Mouse (Mus musculus) layer of hippocampus, adult 11-12 months (tissue): ENCODE data around the gene Plekhh1.

Experiments used
- DNase-seq: peaks from one replicate; pipeline ENCODE4 v3.0.0; 2022; ENCODE audit warnings: low spot score

Gene Plekhh1

DNA sequence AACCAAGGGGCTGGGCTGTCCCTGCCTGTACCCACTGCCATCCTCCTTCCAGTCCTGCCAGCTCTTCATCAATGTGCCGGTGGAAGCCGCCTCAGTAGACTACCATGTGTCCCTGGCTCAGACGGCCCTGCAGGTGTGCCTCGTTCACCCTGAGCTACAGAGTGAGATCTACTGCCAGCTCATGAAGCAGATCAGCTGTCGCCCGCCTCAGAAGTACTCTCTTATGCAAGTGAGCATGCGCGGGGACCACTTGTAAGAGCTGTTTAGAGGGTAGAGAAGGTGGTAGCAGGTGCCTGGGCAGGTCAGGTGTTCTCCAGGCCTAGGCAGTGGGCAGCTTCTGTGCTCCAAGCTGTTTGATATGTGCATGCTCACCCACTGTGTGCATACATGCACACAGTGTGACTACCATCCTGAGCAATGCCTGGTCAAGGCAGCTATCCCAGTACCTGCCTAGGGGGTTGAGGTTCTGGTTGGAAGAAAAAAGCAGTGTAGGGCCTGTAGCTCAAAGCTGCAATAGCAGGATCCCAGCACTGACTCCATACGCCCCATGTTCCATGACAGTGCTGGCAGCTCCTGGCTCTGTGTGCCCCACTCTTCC lies 41.9 kb downstream of the Plekhh1 start:
- DNase-seq: no peak

DNA sequence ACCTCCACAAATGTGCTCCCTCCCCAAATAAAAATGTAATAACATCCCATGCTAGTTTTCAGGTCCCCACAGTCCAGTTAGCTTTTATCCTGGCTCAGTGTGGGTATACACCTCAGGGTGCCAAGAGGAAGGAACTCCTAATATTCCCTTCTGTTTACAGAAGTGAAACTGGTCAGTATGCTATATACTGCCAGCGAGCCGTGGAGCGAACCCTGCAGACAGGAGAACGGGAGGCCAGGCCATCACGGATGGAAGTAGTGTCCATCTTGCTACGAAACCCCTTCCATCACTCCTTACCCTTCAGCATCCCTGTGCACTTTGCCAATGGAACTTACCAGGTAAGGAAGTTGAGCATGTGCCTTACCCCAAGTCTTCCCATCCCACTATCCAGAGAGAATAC lies 43.6 kb downstream of the Plekhh1 start:
- DNase-seq: no peak

DNA sequence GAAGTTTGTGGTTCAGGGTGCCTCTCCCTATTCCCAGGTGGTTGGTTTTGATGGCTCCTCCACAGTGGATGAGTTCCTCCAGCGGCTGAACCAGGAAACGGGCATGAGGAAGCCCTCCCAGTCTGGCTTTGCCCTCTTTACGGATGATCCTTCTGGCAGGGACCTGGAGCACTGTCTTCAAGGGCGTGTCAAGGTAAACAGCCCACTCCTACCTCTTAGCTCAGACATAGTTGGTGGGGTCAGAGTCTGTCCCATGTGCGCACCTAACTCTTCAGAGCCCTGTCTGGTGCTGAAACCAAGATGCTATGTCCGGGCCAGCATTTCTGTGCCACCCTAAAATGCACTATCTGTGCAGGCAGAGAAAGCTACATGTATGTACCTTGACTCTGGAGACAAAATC lies 44.4 kb downstream of the Plekhh1 start:
- no peak for DNase-seq

DNA sequence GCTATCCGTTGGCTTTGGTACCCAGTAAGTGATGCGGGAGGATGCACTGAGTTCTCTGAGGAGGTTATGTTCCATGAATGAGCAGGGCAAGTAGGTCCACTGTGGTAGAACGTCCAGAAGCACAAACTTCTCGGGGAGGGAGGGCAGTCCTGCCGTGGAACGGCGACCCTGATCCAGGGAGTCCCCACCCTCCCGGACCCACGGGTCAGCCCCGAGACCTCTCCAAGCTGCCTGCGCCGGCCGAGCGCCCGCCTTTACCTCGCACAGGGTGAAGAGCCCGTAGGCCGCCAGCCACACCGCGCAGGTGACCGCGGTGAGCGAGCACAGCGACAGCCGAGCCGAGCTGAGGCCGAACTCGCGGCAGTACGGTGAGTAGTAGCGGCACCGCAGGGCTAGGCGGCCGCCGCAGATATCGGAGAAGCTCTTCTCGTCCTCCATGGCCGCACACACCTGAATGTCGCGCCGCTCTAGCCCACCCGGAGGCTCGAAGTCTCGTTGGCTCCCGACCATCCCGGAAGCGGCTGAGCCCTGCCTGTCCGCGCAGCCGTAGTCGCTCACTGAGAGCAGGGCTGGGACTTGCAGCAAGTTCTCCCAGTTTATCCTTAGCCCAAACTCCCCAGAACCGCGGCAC lies 60.3 kb downstream of the Plekhh1 start, which contains the start of gene Pigh:
TSS of gene Pigh (minus strand) at position 470 of the 631 bp plus-strand sequence.
- DNase-seq: peak; percentile 84

DNA sequence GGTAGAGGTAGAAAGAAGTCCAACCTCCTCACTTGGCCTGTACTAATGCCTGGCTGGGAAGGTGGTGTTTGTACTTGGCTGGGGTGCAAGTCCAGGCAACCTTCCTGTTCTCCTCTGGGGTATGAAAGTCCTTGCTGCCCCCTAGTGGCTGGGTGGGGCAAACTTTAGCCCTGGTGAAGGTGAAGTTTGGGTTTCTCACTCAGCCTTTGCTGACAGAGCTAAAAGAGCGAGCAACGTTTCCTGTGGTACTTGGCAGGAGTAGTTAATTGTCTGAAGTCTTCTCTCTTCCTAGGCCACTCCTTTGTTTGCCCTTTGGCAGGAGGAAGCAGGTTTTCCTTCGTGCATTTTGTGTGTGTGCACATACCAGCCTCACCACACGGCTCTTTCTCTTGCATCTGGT lies 63.6 kb downstream of the Plekhh1 start:
- DNase-seq: peak; percentile 58

DNA sequence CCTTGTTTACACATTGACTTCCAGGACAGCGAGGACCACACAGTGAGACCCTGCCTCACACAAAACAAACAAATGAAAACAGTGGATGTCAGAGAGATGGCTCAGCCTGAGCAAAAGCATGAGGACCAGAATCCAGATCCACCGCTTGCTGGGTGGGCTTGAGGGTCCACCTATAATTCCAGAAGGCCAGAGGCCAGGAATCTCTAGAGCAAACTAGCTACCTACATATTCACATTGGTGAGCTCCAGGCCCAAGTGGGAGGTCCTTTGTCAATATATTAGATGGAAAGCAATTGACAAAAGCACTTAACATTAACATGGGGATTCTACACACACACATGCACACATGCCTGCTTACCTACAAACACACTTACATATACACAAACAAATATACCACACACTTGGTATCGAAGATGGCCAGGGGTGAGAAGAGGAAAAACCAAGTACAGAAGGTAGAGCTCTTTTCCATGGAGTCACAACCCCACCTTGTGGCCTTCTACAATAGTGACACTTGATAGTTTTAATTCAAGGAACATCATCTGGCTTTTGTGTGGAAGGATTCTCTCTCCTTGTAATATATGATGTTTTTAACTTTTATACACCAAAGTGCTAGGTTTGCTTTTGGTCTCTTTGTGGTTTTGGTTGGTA lies 68.3 kb downstream of the Plekhh1 start:
- peak; percentile 25 for DNase-seq

DNA sequence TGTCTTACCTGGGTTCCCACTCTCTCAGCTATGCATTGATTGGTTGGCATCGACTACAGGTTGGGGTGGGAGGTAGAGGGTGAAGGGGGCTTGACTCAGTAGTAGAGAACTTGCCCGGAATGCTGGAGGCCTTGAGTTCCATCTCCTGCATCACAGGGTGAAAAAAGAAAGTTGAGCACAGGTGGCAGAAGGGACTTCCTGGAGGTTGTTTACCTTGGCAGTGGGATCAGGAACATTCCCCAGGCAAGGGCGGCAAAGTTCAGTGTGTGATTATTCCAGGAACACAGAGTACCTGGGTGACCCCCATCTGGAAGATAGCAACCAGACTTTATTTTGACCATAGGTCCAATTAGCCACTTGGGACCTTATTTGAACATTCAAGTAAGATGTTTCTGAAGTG lies 74.8 kb downstream of the Plekhh1 start:
- no peak for DNase-seq

DNA sequence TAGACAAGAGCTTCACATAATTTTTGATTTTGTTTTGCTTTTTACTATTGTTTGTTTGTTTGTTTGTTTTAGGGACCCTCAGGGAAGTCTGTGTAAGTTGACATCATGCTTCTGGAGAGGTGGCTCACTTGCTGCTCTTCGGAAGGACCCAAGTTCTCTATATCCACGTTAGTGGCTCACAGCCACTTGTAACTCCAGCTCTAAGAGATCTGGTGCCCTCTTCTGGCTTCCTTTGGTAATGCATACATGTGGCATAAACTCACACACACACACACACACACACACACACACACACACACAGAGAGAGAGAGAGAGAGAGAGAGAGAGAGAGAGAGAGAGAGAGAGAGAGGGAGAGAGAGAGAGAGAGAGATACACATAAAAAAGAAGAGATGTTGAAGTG lies 75.6 kb downstream of the Plekhh1 start:
- DNase-seq: no peak

DNA sequence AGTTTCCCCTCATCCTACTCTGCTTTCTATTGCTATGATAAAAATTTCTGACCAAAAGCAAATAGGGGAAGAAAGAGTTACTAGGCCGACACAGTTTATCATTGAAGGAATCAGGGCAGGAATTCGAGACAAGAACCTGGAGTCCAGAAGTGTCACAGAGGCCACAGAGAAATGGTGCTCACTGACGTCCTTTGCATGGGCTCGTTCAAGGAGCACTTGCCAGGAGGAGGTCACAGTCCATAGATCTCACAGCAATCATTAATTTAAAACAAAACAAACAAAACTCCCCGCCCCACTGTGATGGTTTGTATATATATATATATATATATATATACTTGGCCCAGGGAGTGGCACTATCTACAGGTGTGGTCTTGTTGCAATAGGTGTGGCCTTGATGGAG lies 76.3 kb downstream of the Plekhh1 start:
- no peak for DNase-seq

DNA sequence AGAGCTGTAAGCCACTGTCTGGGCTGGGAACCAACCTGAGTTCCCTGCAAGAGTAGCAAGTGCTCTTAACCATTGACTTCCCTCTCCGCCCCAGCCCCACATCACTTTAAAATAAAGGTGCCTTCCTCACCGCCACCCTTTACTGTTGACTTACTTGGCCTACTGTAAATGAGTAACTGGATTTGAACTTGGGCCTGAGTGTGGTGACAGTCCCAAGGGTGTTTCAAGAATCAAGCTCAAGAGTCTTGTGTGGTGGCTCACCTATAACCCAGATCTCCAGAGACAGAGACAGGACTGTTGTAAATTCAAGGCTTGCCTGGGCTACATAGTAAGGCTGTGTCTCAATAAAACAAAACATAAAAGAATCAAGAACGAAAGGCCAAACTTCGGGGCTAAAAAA lies 90.0 kb downstream of the Plekhh1 start:
- no peak for DNase-seq

DNA sequence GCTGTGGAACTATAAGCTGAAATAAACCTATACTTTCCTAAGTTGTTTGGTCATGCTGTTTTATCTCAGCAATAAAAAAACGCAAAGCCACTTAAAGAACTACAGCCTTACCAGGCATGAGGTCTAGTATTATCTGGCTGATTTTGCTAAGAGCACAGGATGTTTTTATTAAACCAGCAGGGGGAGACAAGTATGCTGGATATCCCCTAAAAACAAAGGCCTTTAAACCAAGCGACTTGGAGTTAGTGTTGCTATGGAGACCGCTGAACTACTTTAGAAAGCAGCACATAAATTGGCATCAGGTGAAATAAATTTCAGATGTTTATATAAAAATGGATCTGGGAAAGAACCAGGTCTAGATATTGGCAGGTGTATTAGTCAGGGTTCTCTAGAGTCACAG lies 93.9 kb downstream of the Plekhh1 start:
- DNase-seq: peak; percentile 14

DNA sequence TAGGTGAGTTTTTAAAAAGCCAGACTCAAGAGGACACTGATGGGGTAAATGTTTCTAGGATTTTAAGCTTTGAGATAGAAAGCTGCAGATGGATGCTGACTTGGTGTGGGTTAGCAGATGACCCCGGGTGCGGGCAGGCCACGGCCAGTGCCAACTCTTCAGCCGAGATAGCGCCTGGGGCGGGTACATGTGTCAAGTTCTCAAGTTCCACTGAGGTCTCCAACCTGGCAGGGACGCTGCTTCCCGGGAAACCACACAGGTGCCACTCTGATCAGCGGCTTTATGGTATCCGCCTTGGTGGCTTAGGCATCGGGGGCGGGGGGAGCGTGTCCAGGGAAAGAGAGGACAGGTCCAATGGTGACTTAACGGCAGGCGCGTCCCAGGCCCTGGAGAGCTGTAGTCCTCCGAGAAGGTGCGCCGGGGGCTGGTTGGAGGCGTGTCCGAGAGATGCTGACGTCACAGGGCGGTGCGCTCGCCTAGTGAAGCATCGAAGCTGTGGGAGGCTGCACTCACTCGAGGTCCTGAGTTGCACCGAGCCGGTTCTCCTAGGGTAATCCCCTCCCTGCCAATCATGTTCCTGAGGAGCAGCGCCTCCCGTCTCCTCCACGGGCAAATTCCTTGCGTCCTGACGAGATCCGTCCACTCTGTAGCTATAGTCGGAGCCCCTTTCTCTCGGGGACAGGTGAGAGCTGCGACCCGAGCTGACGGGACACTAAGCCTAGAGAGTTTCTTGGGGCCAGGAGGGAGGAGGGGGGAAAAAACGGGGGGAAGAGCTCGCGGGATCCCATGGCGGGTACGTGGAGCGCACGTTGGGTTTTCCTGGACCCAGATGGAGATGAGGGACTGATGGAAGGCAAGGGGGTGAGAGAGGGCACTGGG lies 101.6 kb downstream of the Plekhh1 start, which contains the start of gene Arg2:
TSS of gene Arg2 (plus strand) at position 479 of the 879 bp plus-strand sequence.
- DNase-seq: peak; percentile 52
